Mouse (Mus musculus) layer of hippocampus, adult 2 months (tissue): ENCODE results near the gene Soat2. TPM values are rescaled to one million over a fixed set of nuclear protein-coding genes. Genes with fewer than 3 reads are reported as not detected.
A peak's percentile ranks its signal among the peaks of the same experiment; 100 is the strongest.

Source experiments
- DNase-seq, 2 experiments: peaks; one replicate each; pipeline ENCODE4 v3.0.0; 2022; ENCODE audit warnings: low spot score in 2 of 2
- H3K27ac ChIP-seq: fragments of 200-600 bp; 2 replicates; pipeline ENCODE4 v1.8.1; 2022
- H3K4me3 ChIP-seq: fragments of 200-600 bp; 2 replicates; pipeline ENCODE4 v1.8.1; 2022; ENCODE audit warnings: mild to moderate bottlenecking
- CTCF ChIP-seq: fragments of 200-600 bp; conservative IDR thresholded peaks from 2 replicates; pipeline ENCODE4 v1.8.1; 2022; ENCODE audit warnings: antibody characterized with exemption, mild to moderate bottlenecking, moderate library complexity
- total RNA-seq, 2 experiments: library from RNA; stranded (reverse); gene quantifications; 2 replicates each; pipeline ENCODE4 v1.2.3; 2021

The Soat2 gene
- total RNA-seq, 2 experiments from 2014 or later = not detected

DNA sequence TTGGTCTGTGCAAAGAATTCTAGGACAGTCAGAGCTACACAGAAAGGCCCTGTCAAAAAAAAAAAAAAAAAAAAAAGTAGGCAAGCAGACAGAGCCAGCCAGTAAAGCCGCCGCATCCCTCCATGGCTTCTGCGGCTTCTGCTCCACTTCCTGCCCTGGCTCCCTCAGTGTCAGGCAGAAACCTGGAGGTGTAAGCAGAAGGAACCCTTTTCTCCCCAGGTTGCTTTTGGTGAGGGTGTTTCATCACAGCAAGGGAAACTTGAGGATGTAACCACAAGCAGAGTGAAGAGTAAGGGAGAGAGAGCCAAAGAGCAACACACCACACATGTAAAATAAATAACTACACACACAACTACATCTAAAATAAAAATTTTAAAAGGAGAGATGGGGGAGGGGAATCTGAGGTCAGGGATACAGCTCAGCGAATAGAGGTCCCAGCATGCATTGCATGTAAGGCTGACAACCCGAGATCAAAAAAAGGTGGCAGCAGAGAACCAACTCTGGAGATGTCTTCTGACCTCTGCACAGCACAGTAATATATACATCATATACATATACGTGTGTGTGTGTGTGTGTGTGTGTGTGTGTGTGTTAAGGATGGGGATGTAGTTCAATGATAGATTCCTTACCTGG is 15.3 kb downstream of the Soat2 start:
- no peak overlapping the region for H3K4me3 ChIP-seq
- no peak for TF ChIP-seq CTCF
- H3K27ac ChIP-seq = no peak overlapping the region
- no peak for DNase-seq

DNA sequence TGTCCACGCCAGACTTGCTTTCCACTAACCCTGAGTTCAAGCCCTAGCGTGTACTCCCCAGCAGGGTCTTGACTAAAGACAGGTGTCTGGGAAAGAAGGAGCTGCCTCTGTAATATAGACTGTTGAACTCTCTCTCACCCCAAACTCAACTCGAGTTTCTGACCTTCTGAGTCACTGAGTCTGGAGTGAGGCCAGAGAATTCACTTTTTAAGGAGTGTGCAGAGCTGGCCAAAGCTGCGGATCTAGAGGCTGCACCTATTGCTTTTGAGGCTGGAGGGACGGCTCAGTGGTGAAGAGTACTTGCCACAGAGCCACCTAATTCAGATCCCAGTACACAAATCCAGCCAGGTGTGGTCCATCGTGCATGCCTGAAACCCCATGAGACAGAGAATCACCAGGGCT is 17.3 kb downstream of the Soat2 start:
- no peak overlapping the region for H3K27ac ChIP-seq

DNA sequence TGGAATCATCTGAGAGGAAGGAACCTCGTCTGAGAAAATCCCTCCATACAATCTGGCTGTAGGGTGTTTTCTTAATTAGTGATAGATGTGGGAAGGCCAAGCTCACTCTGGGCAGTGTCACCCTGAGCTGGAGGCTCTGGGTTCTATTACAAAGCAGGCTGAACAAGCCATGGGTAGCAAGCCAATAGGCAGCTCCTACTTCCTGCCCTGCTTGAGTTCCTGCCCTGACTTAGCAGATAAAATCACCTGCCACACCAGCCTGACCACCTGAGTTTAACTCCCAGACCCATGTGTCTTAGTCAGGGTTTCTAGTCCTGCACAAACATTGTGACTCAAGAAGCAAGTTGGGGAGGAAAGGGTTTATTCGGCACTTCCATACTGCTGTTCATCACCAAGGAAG is 18.7 kb downstream of the Soat2 start:
- no peak overlapping the region for H3K27ac ChIP-seq
- no peak for DNase-seq
- TF ChIP-seq CTCF = no peak
- H3K4me3 ChIP-seq = no peak overlapping the region

More for the DNA sequence above, 17.3 kb downstream of the Soat2 start:
- TF ChIP-seq CTCF = no peak
- no peak overlapping the region for H3K4me3 ChIP-seq
- DNase-seq = no peak

DNA sequence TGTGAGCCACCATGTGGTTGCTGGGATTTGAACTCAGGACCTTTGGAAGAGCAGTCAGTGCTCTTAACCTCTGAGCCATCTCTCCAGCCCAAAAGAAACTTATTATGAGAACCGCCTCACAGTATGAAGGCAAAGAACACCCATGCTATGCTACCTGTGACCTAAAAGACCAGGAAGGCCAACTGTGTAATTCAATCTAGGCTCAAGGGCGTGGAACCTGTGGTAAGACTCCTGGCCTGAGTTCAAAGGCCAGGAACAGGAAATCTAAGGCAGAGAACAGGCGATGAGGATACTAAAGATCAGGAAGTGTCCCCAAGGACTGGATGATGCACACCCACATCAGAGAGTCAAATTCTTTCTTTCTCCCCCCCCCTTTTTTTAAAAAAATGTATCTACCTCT is 23.3 kb downstream of the Soat2 start:
- Histone ChIP-seq H3K4me3 (no peak overlapping the region), H3K27ac (no peak overlapping the region)
- no peak for TF ChIP-seq CTCF
- DNase-seq = no peak

DNA sequence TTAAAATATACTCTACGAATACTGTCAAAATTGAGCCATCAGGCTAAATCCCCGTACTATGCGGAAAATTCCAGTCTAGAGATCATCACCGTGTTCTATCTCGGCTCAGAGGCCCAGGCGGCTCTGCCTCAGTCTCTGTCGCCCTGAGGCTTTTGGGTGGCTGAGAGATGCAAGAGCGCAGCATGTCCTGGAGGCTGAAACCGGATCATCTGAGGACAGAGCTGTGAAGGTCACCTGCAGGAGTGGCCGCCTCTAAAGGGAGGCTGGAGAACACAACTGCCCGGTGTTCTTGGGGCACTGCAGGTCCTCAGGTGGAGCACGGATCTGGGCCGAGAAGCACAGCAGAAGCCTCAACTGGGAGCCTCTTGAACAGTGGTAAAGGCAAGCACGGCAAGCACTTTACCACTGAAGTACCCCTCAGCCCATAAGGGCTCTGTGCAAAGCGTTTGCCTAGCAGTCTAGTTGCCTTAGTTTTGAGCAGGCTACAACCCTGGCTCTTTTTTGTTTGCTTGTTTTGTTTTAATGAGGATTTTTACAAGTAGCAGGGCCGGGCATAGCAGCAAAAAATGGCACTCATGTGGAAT is 25.5 kb downstream of the Soat2 start:
- Histone ChIP-seq H3K27ac (no peak overlapping the region), H3K4me3 (no peak overlapping the region)
- TF ChIP-seq CTCF = no peak
- no peak for DNase-seq

DNA sequence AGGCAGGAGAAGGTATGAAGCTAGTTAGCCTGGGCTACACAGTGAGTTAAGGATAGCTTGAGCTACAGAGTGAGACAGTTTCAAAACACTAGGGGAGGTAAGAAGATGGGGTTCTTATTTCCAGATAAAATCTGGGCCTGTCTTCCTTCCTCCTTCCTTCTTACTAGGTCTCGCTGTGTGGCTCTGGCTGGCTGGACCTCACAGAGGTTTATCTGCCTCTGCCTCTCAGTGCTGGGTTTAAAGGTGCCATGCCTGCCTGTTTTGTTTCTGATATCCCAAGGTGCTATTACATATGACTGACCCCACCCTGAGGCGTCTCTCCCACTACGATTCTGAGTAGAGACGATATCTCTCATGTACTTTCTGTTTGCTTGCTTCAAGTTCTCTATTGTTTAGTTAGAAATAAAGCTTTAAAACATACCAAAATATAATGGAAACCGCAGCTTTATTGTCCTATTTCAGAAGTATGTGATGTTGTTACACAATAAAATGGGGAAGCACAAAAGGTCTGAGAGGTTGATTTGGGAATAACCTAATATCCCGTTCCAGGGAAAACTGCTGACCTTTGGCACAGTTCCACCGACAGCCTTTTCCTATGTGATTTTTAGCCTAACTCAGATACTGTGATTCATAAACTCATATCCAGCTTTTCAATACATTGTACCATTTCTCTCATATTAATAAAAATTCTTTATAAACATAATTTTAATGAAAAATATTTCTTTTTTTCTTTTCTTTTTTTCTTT is 26.4 kb downstream of the Soat2 start:
- no peak overlapping the region for H3K27ac ChIP-seq
- H3K4me3 ChIP-seq = no peak overlapping the region
- no peak for TF ChIP-seq CTCF
- DNase-seq = no peak

DNA sequence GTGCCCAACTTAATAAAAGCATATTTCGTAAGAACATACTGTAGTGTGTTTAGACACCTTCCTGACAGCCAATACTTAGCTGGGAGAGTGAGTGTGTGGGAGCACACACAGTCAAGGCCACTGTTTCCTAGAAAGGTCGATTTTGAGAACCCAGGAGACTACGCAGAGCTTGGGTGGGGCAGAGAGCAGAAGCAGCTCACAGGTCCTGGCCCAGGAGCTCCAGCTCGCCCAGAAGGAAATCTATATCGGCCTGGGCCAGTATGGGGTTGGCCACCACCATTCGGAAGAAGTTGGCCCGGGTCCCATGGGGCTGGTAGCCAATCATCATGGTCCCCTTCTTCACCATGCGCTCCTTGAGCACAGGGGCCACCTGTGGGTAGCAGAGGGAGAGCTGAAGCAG is 27.1 kb downstream of the Soat2 start:
- H3K4me3 ChIP-seq = no peak overlapping the region
- no peak for TF ChIP-seq CTCF
- H3K27ac ChIP-seq = no peak overlapping the region
- no peak for DNase-seq

DNA sequence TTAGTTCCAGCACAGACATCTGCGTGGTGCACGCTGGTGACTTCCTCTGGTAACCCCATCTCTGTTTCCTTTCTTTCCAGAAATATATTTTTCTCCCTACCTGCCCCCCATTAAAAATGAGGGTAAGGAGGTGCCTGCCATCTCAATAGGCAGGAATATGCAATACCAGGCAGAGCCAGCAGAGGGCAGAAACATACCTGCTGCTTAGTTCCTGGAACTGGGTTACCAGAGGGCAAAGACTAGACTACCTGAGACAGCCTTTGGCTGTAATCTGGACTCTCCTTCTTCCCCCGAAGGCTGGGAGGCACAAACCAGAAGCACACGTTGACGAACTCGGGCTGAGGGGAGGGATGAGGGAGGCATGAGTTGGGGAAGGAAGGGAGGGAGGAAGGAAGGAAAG is 28.0 kb downstream of the Soat2 start:
- peak; percentile 64 to 87 for DNase-seq
- peak; percentile 95 for TF ChIP-seq CTCF
- no peak overlapping the region for H3K27ac ChIP-seq
- H3K4me3 ChIP-seq = no peak overlapping the region

DNA sequence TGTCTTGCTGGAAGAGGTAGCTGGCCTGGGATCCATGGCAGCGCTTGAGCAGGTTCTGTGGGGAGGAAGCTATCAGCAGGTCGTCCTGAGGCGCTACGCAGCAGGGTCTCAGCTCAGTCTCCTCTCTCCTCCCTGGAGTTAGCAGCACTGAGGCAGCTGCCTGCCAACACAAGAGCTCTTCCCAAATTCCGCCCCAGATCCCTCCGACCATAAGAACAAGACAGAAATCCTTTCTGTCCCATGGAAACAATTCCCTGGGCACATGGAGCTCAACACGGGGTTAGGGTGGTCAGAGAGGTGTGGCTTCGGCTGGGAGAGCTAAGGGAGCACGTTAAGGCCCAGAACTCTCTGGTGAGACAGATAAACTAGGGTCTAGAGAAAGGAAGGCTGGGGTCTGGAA is 28.8 kb downstream of the Soat2 start:
- H3K4me3 ChIP-seq = no peak overlapping the region
- no peak for TF ChIP-seq CTCF
- DNase-seq = no peak
- H3K27ac ChIP-seq = no peak overlapping the region

DNA sequence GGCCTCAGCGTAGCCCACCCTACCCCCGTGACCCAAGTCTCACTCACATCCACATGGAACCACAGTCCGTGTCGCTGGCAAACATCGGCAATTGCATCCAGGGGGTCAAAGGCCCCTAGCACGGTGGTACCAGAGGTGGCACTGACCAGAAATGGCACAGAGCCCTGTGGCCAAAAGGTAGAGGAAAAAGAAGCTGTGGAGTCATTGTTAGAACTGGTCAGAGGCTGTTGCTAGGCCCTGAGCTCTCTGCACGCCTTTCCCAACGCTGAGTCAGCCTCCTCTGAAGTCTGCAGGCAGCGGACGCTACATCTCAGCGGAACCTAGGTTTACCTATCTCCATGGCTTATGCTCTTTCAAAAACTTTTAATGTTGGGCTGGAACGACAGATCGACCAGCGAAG is 29.6 kb downstream of the Soat2 start:
- no peak for TF ChIP-seq CTCF

DNA sequence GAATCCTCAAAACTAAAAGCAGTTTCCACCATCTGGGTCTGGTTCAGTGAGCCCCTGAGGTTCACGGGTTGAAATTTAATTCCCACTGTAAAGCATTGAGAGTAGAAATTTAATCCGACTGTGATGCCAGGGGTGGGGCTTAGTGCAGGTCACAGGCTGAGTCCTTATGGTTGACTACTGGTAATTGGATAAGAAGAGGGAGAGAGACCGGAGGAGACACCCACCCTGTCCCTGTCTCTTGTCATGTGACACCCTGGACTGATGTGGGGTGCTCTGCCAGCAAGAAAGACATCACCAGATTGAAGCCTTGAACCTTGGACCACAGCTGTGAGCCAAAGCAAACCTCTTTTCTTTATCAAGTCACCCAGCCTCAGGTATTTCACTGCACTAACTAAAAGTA is 32.8 kb downstream of the Soat2 start:
- no peak overlapping the region for H3K27ac ChIP-seq

More for the DNA sequence above, 29.6 kb downstream of the Soat2 start:
- DNase-seq = no peak
- no peak overlapping the region for H3K4me3 ChIP-seq
- H3K27ac ChIP-seq = no peak overlapping the region

DNA sequence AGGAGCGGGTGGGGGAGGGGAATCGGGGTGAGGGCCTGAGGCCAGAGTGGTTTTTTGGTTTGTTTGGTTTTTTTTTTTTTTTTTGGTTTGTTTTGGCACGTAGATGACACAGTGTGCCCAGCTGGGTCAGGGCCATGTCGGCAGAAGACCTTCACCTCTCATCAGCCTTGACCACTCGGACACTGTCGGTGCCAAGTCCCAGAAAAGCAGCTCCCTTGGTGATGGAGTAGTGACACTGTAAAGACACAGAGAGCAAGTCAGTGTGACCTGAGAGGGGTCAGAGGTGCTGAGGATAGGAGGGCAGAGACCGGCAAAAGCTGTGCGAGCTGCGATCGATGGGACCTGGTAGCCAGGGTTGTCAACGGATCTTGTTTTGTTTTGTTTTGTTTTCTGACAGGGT is 35.9 kb downstream of the Soat2 start:
- Histone ChIP-seq H3K27ac (no peak overlapping the region), H3K4me3 (no peak overlapping the region)
- TF ChIP-seq CTCF = no peak
- no peak for DNase-seq

More for the DNA sequence above, 32.8 kb downstream of the Soat2 start:
- H3K4me3 ChIP-seq = no peak overlapping the region
- no peak for TF ChIP-seq CTCF
- no peak for DNase-seq

DNA sequence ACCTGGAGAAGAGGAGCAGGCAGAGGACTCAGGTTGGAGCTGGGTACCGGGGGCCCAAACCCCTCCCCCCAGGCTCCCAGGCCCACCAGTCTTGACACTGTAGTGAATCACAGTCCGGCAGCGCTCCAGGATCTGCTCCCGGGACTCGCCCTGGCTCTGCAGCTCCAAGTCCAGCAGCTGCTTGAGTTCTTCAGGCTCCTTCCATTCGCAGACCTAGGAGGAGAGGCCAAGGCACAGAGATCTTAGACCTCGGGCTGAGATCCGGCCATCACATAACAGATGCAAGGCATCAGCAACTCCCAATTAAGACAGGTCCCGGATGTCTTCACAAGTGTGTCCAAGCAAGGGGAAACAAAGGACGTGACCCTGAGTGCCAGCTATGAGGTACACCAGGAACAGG is 37.8 kb downstream of the Soat2 start:
- TF ChIP-seq CTCF = no peak
- no peak overlapping the region for H3K27ac ChIP-seq
- H3K4me3 ChIP-seq = no peak overlapping the region
- no peak for DNase-seq

DNA sequence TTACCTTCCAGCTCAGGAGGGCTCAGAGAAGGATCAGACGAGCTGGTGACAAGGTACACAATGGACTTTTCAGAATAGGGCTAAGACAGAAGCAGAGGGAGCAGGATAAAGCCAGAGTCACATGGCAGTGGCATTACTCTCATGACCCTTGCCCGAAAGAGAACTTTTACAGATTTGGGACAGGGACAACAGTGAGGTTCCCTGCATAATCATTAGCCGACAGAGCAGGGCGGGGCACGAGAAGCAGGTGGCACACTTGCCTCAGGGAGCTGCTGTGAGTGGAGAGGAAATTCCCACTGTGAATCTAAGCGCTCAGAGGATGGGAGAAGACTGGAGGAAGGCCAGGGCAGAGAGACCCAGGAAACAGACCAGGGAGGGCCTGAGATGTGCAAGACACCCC is 38.6 kb downstream of the Soat2 start:
- Histone ChIP-seq H3K4me3 (no peak overlapping the region), H3K27ac (no peak overlapping the region)
- no peak for TF ChIP-seq CTCF
- DNase-seq = no peak
